Mouse (Mus musculus): ENCODE data around the gene Smad3.

DNA sequence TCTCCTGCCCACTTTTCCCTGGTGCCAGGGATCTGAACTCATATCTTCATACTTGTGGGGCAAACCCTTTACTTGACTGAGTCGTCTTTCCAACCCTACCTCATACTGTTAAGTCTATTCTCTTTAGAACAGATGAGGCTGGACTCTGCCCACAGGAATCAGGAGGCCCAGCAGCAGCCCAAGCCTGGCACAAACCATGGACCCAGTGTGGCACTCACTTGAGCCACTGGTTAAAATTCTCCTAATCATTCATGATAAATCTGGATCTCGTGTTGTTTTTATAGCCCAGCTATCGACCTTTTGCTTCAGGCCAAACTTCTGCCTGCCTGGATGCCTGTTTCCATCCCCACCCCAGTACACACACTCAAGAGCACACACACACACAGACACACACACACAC, 26.8 kb upstream of the Smad3 start:
- TF ChIP-seq CHD1 (IDR thresholded peaks at IDR 0.05; ENCODE audit: low read depth, low read length) (no peak), MAX (IDR thresholded peaks at IDR 0.05; ENCODE audit: low read length) (no peak), ZC3H11A (IDR thresholded peaks at IDR 0.05; ENCODE audit: low read depth, low read length) (no peak), CTCF (conservative IDR thresholded peaks at IDR 0.05 in 1 of 2, IDR thresholded peaks at IDR 0.05 in 1 of 2; ENCODE audit: low read depth in 2 of 2, low read length in 2 of 2) (no peak), RAD21 (IDR thresholded peaks at IDR 0.05; ENCODE audit: low read depth, low read length) (no peak), MAZ (IDR thresholded peaks at IDR 0.05; ENCODE audit: low read depth, low read length) (no peak), MXI1 (IDR thresholded peaks at IDR 0.05; ENCODE audit: low read depth, low read length) (no peak), POLR2A (IDR thresholded peaks at IDR 0.05; ENCODE audit: low read depth, low read length) (no peak)

Data from CH12.LX (cell line).